ENCODE assay signal across 11 mouse cellular contexts in genomic region chr4:154023754-154024601, GRCm38 (mm10). TPM values are rescaled to one million over a fixed set of nuclear protein-coding genes. Genes with fewer than 3 reads are reported as not detected.
DNase-seq lines count a peak whose midpoint lies in the region; ATAC-seq and TF ChIP-seq lines count a peak whose summit lies in the region.
"Had no signal": no experiment of that assay in that cellular context is flagged by ENCODE, and none has a peak within 500 bp of the region (broad histone marks: within the 10 kb centered on the region; RNA-seq: fewer than 3 reads in every experiment).

No protein-coding gene starts in this region.

- TF ChIP-seq CTCF in cerebellum, adult 2 months (IDR thresholded peaks at IDR 0.05; ENCODE audit: borderline replicate concordance, insufficient read depth, low read depth, low read length), result no peak
- TF ChIP-seq CTCF in liver, postnatal 0 days (IDR thresholded peaks at IDR 0.05; ENCODE audit: low read depth), result no peak

- peaks cover 34% of the 10 kb centered on the region for H3K36me3 ChIP-seq in midbrain, embryonic 10.5 days
- peaks cover 17% of the 10 kb centered on the region for H3K36me3 ChIP-seq in midbrain, embryonic 11.5 days (ENCODE audit: control insufficient read depth, insufficient read depth, low read length)
- peaks cover 15% of the 10 kb centered on the region for H3K36me3 ChIP-seq in intestine, embryonic 16.5 days (ENCODE audit: control insufficient read depth, insufficient read depth, low read length)
- H3K36me3 ChIP-seq in liver, postnatal 0 days (replicated peaks; ENCODE audit: insufficient read depth, low read length), result peaks cover 36% of the 10 kb centered on the region

- DNase-seq in cerebellum, adult 2 months, result no peak
- DNase-seq in cerebellum, postnatal 14 days, result no peak
- DNase-seq in midbrain, embryonic 10.5 days (ENCODE audit: low spot score), result no peak
- DNase-seq in midbrain, embryonic 11.5 days (ENCODE audit: low spot score, missing footprints), result no peak
- DNase-seq in liver, postnatal 0 days, result peak; percentile 74
- no peak for DNase-seq in gastrocnemius, postnatal 36 days
- no peak for DNase-seq in right cerebral cortex, postnatal 25 days

- H3K4me3 ChIP-seq in cerebellum, adult 2 months (replicated peaks; ENCODE audit: insufficient read depth, low read depth, low read length), result no peak overlapping the region
- H3K4me3 ChIP-seq in midbrain, embryonic 10.5 days, result peak overlapping the region; percentile 54
- H3K4me3 ChIP-seq in midbrain, embryonic 11.5 days (ENCODE audit: low read depth, low read length), result no peak overlapping the region
- peak overlapping the region; percentile 60 for H3K4me3 ChIP-seq in intestine, embryonic 16.5 days (ENCODE audit: low read length)
- H3K4me3 ChIP-seq in liver, postnatal 0 days (ENCODE audit: low read depth, low read length), result peak overlapping the region; percentile 84

- WGBS in cerebellum, adult 2 months, result 21% methylated on average over 8 of the region's 8 CpGs
- 30% methylated on average over 8 of the region's 8 CpGs for WGBS in midbrain, embryonic 10.5 days
- WGBS in midbrain, embryonic 11.5 days, result 28% methylated on average over 8 of the region's 8 CpGs
- 12% methylated on average over 8 of the region's 8 CpGs for WGBS in intestine, embryonic 16.5 days
- 6% methylated on average over 8 of the region's 8 CpGs for WGBS in liver, postnatal 0 days (ENCODE audit: insufficient replicate concordance)

- peak overlapping the region; percentile 37 for H3K27ac ChIP-seq in cerebellum, adult 2 months (ENCODE audit: insufficient read depth, low read length)
- 0 out of 2 replicates have a peak overlapping the region, but pooled peaks have one; percentile 9 for H3K27ac ChIP-seq in midbrain, embryonic 10.5 days (replicated peaks)
- no peak overlapping the region; the same call in 1 of the 2 replicates for H3K27ac ChIP-seq in midbrain, embryonic 11.5 days (ENCODE audit: low read depth, low read length)
- peak overlapping the region; percentile 86 for H3K27ac ChIP-seq in intestine, embryonic 16.5 days (ENCODE audit: low read length)
- peak overlapping the region; percentile 89 for H3K27ac ChIP-seq in liver, postnatal 0 days (ENCODE audit: low read depth)

- TF ChIP-seq POLR2A in cerebellum, adult 2 months (IDR thresholded peaks at IDR 0.05; ENCODE audit: borderline replicate concordance, insufficient read depth, low read length), result no peak

- no peaks in the 10 kb centered on the region for H3K9me3 ChIP-seq in midbrain, embryonic 10.5 days (replicated peaks)
- no peaks in the 10 kb centered on the region for H3K9me3 ChIP-seq in midbrain, embryonic 11.5 days (ENCODE audit: control insufficient read depth, low read length)
- no peaks in the 10 kb centered on the region for H3K9me3 ChIP-seq in intestine, embryonic 16.5 days (ENCODE audit: control insufficient read depth, low read length)
- H3K9me3 ChIP-seq in liver, postnatal 0 days (ENCODE audit: low read length), result no peaks in the 10 kb centered on the region

- intact Hi-C loops in gastrocnemius, postnatal 36 days (cut with DNase I), result no loop called here

- H3K4me2 ChIP-seq in midbrain, embryonic 11.5 days, result no peak overlapping the region
- H3K4me2 ChIP-seq in intestine, embryonic 16.5 days (ENCODE audit: low read depth, low read length), result peak overlapping the region; percentile 71
- peak overlapping the region; percentile 94 for H3K4me2 ChIP-seq in liver, postnatal 0 days (ENCODE audit: low read depth, low read length)

- no peaks in the 10 kb centered on the region for H3K27me3 ChIP-seq in cerebellum, adult 2 months (ENCODE audit: control insufficient read depth, insufficient read depth, low read length)
- peaks cover 35% of the 10 kb centered on the region for H3K27me3 ChIP-seq in midbrain, embryonic 10.5 days (ENCODE audit: low read depth, poor library complexity, severe bottlenecking)
- peaks cover 2% of the 10 kb centered on the region; the same call in 1 of the 2 replicates for H3K27me3 ChIP-seq in midbrain, embryonic 11.5 days (ENCODE audit: control insufficient read depth, insufficient read depth, low read length)
- H3K27me3 ChIP-seq in intestine, embryonic 16.5 days (replicated peaks; ENCODE audit: control insufficient read depth, insufficient read depth, low read length), result no peaks in the 10 kb centered on the region
- no peaks in the 10 kb centered on the region for H3K27me3 ChIP-seq in liver, postnatal 0 days (ENCODE audit: insufficient read depth, low read length)

- ATAC-seq in midbrain, embryonic 11.5 days (ENCODE audit: low FRiP score), result no peak
- peak; percentile 72 for ATAC-seq in intestine, embryonic 16.5 days
- peak; percentile 83 for ATAC-seq in liver, postnatal 0 days

- H3K9ac ChIP-seq in midbrain, embryonic 11.5 days (ENCODE audit: low read length), result no peak overlapping the region
- H3K9ac ChIP-seq in intestine, embryonic 16.5 days (ENCODE audit: low read depth, low read length), result peak overlapping the region; percentile 71; the same call in 1 of the 2 replicates
- H3K9ac ChIP-seq in liver, postnatal 0 days (replicated peaks), result peak overlapping the region; percentile 86

- TF ChIP-seq EP300 in liver, postnatal 0 days (IDR thresholded peaks at IDR 0.05; ENCODE audit: low read depth), result peak; percentile 91

- no peaks in the 10 kb centered on the region for H3K4me1 ChIP-seq in cerebellum, adult 2 months (ENCODE audit: control insufficient read depth, insufficient read depth, low read length)
- H3K4me1 ChIP-seq in midbrain, embryonic 10.5 days, result peaks cover 40% of the 10 kb centered on the region
- H3K4me1 ChIP-seq in midbrain, embryonic 11.5 days (ENCODE audit: control insufficient read depth, insufficient read depth, low read length), result peaks cover 14% of the 10 kb centered on the region
- H3K4me1 ChIP-seq in intestine, embryonic 16.5 days (ENCODE audit: control insufficient read depth, insufficient read depth, low read length), result peaks cover 33% of the 10 kb centered on the region
- peaks cover 31% of the 10 kb centered on the region for H3K4me1 ChIP-seq in liver, postnatal 0 days (ENCODE audit: insufficient read depth)

RNA-seq across cellular contexts. Expression of gene Smim1, which starts 2.1 kb away (rescaled TPM):
- 35.5 and 39.6 TPM in 2 replicates for polyA plus RNA-seq in cerebellum, adult 2 months (2012; rRNA removed)
- polyA plus RNA-seq in midbrain, embryonic 10.5 days (2016; fragmentation: Nextera tagmentation; extraction: Ambion mirVana), result 18.4 and 21.2 TPM in 2 replicates
- 9.5 and 10.9 TPM in 2 replicates for polyA plus RNA-seq in midbrain, embryonic 11.5 days (2014; fragmentation: Nextera tagmentation; extraction: Ambion mirVana)
- polyA plus RNA-seq in intestine, embryonic 16.5 days (2015; fragmentation: Nextera tagmentation; extraction: Ambion mirVana), result 183 and 196 TPM in 2 replicates
- polyA plus RNA-seq in liver, postnatal 0 days (2015; fragmentation: Nextera tagmentation; extraction: Ambion mirVana), result 86.4 and 93.6 TPM in 2 replicates
- total RNA-seq in gastrocnemius, postnatal 36 days (2021), result 1 to 10 TPM; 2.0 to 2.6 TPM

RNA-seq across cellular contexts. Expression of gene Lrrc47, which starts 12.4 kb away (rescaled TPM):
- 44.8 and 45.0 TPM in 2 replicates for polyA plus RNA-seq in cerebellum, adult 2 months (2012; rRNA removed)
- polyA plus RNA-seq in midbrain, embryonic 10.5 days (2016; fragmentation: Nextera tagmentation; extraction: Ambion mirVana), result 21.3 and 23.0 TPM in 2 replicates
- polyA plus RNA-seq in midbrain, embryonic 11.5 days (2014; fragmentation: Nextera tagmentation; extraction: Ambion mirVana), result 10.9 and 13.7 TPM in 2 replicates
- polyA plus RNA-seq in intestine, embryonic 16.5 days (2015; fragmentation: Nextera tagmentation; extraction: Ambion mirVana), result 10.1 and 15.2 TPM in 2 replicates
- polyA plus RNA-seq in liver, postnatal 0 days (2015; fragmentation: Nextera tagmentation; extraction: Ambion mirVana), result 9.4 and 11.7 TPM in 2 replicates
- 10 to 100 TPM; 20.4 to 20.9 TPM for total RNA-seq in gastrocnemius, postnatal 36 days (2021)

RNA-seq across cellular contexts. Expression of gene Ccdc27, which starts 18.5 kb away (rescaled TPM):
- polyA plus RNA-seq in cerebellum, adult 2 months (2012; rRNA removed), result not detected in 2 replicates
- polyA plus RNA-seq in midbrain, embryonic 10.5 days (2016; fragmentation: Nextera tagmentation; extraction: Ambion mirVana), result not detected in 2 replicates
- polyA plus RNA-seq in midbrain, embryonic 11.5 days (2014; fragmentation: Nextera tagmentation; extraction: Ambion mirVana), result not detected in 2 replicates
- polyA plus RNA-seq in intestine, embryonic 16.5 days (2015; fragmentation: Nextera tagmentation; extraction: Ambion mirVana), result not detected in 2 replicates
- polyA plus RNA-seq in liver, postnatal 0 days (2015; fragmentation: Nextera tagmentation; extraction: Ambion mirVana), result not detected in 2 replicates
- not detected for total RNA-seq in gastrocnemius, postnatal 36 days (2021)
- polyA plus RNA-seq: C2C12; embryonic facial prominence, embryonic 11.5 days; limb, embryonic 11.5 days had no signal

RNA-seq across cellular contexts. Expression of gene Cep104, which starts 49.0 kb away (rescaled TPM):
- 23.6 and 23.9 TPM in 2 replicates for polyA plus RNA-seq in cerebellum, adult 2 months (2012; rRNA removed)
- polyA plus RNA-seq in midbrain, embryonic 10.5 days (2016; fragmentation: Nextera tagmentation; extraction: Ambion mirVana), result 21.5 and 22.8 TPM in 2 replicates
- 18.7 and 19.0 TPM in 2 replicates for polyA plus RNA-seq in midbrain, embryonic 11.5 days (2014; fragmentation: Nextera tagmentation; extraction: Ambion mirVana)
- polyA plus RNA-seq in intestine, embryonic 16.5 days (2015; fragmentation: Nextera tagmentation; extraction: Ambion mirVana), result 9.3 and 10.6 TPM in 2 replicates
- 1.9 and 2.5 TPM in 2 replicates for polyA plus RNA-seq in liver, postnatal 0 days (2015; fragmentation: Nextera tagmentation; extraction: Ambion mirVana)
- total RNA-seq in gastrocnemius, postnatal 36 days (2021), result 10 to 100 TPM; 23.0 to 24.0 TPM

RNA-seq across cellular contexts. Expression of gene Dffb, which starts 49.1 kb away (rescaled TPM):
- polyA plus RNA-seq in cerebellum, adult 2 months (2012; rRNA removed), result 21.6 and 27.3 TPM in 2 replicates
- 13.1 and 14.3 TPM in 2 replicates for polyA plus RNA-seq in midbrain, embryonic 10.5 days (2016; fragmentation: Nextera tagmentation; extraction: Ambion mirVana)
- 10.5 and 12.0 TPM in 2 replicates for polyA plus RNA-seq in midbrain, embryonic 11.5 days (2014; fragmentation: Nextera tagmentation; extraction: Ambion mirVana)
- polyA plus RNA-seq in intestine, embryonic 16.5 days (2015; fragmentation: Nextera tagmentation; extraction: Ambion mirVana), result 14.6 and 18.6 TPM in 2 replicates
- polyA plus RNA-seq in liver, postnatal 0 days (2015; fragmentation: Nextera tagmentation; extraction: Ambion mirVana), result 3.6 and 4.6 TPM in 2 replicates
- total RNA-seq in gastrocnemius, postnatal 36 days (2021), result 1 to 10 TPM; 1.3 to 1.8 TPM

Comparison
In these comparisons a context has a peak if more than half of its experiments do, and no peak if none do; other contexts are left out.
1. H3K4me3 ChIP-seq: peak in midbrain, embryonic 10.5 days (single experiment), intestine, embryonic 16.5 days (single experiment) and liver, postnatal 0 days (single experiment); none in cerebellum, adult 2 months (single experiment) and midbrain, embryonic 11.5 days (single experiment).